Mouse (Mus musculus) heart, postnatal 0 days (tissue): ENCODE measurements around the gene Zbtb11.

Experiments used
- CTCF ChIP-seq: IDR thresholded peaks from 2 replicates; pipeline ENCODE4 v1.5.1; 2016; ENCODE audit warnings: antibody characterized with exemption, control low read depth, low read depth
- EP300 ChIP-seq: IDR thresholded peaks from 2 replicates; pipeline ENCODE4 v1.6.1; 2016; ENCODE audit warnings: antibody characterized with exemption, low read depth

- TF ChIP-seq CTCF, result no peak
- no peak for TF ChIP-seq EP300
Observed at GRCm38 (mm10) chr16:55940781-55941180, 32.9 kb upstream of the Zbtb11 start.
